Mouse (Mus musculus) stomach, postnatal 0 days (tissue): Measurements from ENCODE around the gene Gm47996.

Source experiments
- CTCF ChIP-seq: IDR thresholded peaks from 2 replicates; pipeline ENCODE4 v1.5.1; 2016; ENCODE audit warnings: antibody characterized with exemption, low read depth, mild to moderate bottlenecking, moderate library complexity
- EP300 ChIP-seq: optimal IDR thresholded peaks from 2 replicates; pipeline ENCODE3; 2016; ENCODE audit warnings: antibody characterized with exemption

GRCm38 (mm10) chr1:151250529-151251193 lies 40.7 kb downstream of the Gm47996 start:
- TF ChIP-seq CTCF = 0 out of 2 replicates have a peak, but pooled peaks have one; percentile 8
- no peak for TF ChIP-seq EP300
